Mouse (Mus musculus): ENCODE results near the gene Psg18. TPM values are rescaled to one million over a fixed set of nuclear protein-coding genes. Genes with fewer than 3 reads are reported as not detected.
"Not testable (repeated sequence)": the region's sequence is repeated elsewhere in the genome, so short reads cannot be mapped to it uniquely, and the experiment has no call there.

Psg18 gene
- polyA plus RNA-seq (2016; fragmentation: Nextera tagmentation; extraction: Ambion mirVana) = not detected in 2 replicates

DNA sequence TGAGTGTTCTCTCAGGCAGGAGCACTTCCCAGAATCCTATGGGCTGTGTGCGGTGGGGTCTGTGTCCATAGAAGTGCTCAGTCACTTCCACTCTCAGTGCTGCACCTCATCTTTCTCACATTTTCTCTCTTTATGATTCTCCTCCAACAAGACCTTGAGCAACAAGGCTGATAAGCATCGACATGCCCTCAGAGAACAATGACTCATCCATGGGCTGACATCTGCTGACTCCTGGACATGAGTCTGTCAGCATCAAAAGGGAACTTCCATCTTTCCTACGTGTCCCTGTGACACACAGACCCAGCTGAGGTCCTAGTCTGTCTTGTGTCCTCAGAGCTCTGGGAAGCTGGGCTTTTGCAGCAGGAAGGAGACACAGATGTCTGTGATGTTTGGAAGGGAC lies at the start of gene Psg18:
TSS of gene Psg18 (minus strand) at position 101 of the 400 bp plus-strand sequence.
- not testable (repeated sequence) for H3K36me3 ChIP-seq (replicated peaks); H3K27me3 ChIP-seq (ENCODE audit: poor library complexity, severe bottlenecking); H3K4me1 ChIP-seq; H3K27ac ChIP-seq; DNase-seq (ENCODE audit: extremely low spot score, low spot score); H3K4me3 ChIP-seq
- peaks cover 72% of the 10 kb centered on the region for H3K9me3 ChIP-seq
- 76% methylated on average over 3 of the region's 3 CpGs for WGBS

GRCm38 (mm10) chr7:18403407-18403806 lies 48.6 kb upstream of the Psg18 start:
- H3K27ac ChIP-seq = peak overlapping the region; percentile 70
- H3K4me3 ChIP-seq = peak overlapping the region; percentile 47
- 38% methylated on average over 11 of the region's 11 CpGs for WGBS
- H3K9me3 ChIP-seq = peaks cover 26% of the 10 kb centered on the region
- H3K27me3 ChIP-seq (ENCODE audit: poor library complexity, severe bottlenecking) = no peaks in the 10 kb centered on the region
- no peaks in the 10 kb centered on the region for H3K4me1 ChIP-seq
- no peaks in the 10 kb centered on the region for H3K36me3 ChIP-seq (replicated peaks)
- DNase-seq (ENCODE audit: extremely low spot score, low spot score) = no peak

DNA sequence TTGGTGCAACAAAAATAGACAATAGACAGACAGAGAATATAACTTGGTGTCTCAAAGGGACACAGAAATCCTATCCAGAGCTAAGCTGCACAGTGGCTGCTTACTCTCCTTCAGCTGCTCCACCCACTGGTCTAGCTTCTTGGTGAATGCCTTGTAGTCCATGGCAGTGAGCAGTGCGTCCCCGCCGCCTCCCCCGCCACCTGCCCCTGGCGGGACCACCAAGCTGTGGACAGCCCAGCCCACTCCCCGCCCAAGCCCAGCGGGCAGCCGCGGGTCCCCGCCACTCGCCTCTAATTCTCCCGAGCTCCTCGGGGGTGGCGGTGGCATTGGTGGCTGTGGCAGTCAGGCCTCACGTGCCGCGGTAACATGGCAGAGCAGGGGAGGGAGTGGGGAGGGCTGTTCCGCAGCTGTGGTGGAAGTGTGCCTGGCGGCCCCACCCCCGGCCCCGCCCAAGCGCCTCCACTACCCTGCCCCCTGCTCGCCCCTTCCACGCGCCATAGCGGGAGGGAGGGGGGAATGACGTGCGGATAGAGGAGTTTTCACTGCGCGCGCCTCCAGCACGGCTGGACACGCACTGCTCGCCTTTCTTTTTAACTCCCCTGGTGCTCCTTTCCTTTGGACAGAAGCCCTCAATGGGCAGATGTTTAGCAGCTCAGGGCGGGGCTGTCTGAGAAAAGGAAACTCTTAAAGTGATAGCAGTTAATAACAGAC lies 47.9 kb upstream of the Psg18 start:
- peak; percentile 18 for DNase-seq (ENCODE audit: extremely low spot score, low spot score)
- H3K4me1 ChIP-seq = no peaks in the 10 kb centered on the region
- peaks cover 21% of the 10 kb centered on the region for H3K9me3 ChIP-seq
- H3K4me3 ChIP-seq = peak overlapping the region; percentile 47
- no peaks in the 10 kb centered on the region for H3K27me3 ChIP-seq (ENCODE audit: poor library complexity, severe bottlenecking)
- H3K27ac ChIP-seq = peak overlapping the region; percentile 70
- 31% methylated on average over 30 of the region's 35 CpGs for WGBS
- no peaks in the 10 kb centered on the region for H3K36me3 ChIP-seq (replicated peaks)

GRCm38 (mm10) chr7:18391483-18391882 lies 36.7 kb upstream of the Psg18 start:
- H3K9me3 ChIP-seq = peaks cover 25% of the 10 kb centered on the region
- H3K4me1 ChIP-seq; H3K27ac ChIP-seq; H3K4me3 ChIP-seq; H3K27me3 ChIP-seq (ENCODE audit: poor library complexity, severe bottlenecking); DNase-seq (ENCODE audit: extremely low spot score, low spot score); H3K36me3 ChIP-seq (replicated peaks): not testable (repeated sequence)
- 85% methylated on average over 4 of the region's 4 CpGs for WGBS

DNA sequence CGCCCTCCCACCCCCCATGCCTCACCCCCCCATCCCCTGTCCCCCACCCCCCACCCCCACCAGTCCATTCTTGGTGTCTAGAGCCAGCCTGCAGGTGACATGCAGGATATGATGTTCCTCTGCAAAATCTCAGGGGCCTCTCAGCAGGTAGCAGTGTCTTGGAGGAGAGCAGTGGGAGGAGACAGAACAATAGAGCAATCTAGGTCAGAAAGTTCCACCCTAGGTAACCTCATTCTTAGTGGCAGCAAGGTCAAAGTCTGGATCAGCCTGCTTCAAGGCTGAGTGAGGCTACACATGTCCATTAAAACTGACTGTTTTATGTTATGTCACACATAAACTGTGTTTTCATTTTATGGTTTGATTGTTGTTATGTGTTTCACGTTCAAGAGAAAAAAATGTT lies 23.5 kb upstream of the Psg18 start:
- H3K9me3 ChIP-seq = peaks cover 52% of the 10 kb centered on the region
- no peak overlapping the region for H3K27ac ChIP-seq
- H3K4me1 ChIP-seq = no peaks in the 10 kb centered on the region
- WGBS = 66% methylated on average over 2 of the region's 2 CpGs
- no peaks in the 10 kb centered on the region for H3K36me3 ChIP-seq (replicated peaks)
- H3K4me3 ChIP-seq = no peak overlapping the region
- DNase-seq (ENCODE audit: extremely low spot score, low spot score) = no peak
- no peaks in the 10 kb centered on the region for H3K27me3 ChIP-seq (ENCODE audit: poor library complexity, severe bottlenecking)

GRCm38 (mm10) chr7:18335411-18335810 lies 19.4 kb downstream of the Psg18 start:
- H3K36me3 ChIP-seq (replicated peaks); H3K4me1 ChIP-seq; H3K4me3 ChIP-seq; DNase-seq (ENCODE audit: extremely low spot score, low spot score); H3K27me3 ChIP-seq (ENCODE audit: poor library complexity, severe bottlenecking); H3K27ac ChIP-seq: not testable (repeated sequence)
- H3K9me3 ChIP-seq = peaks cover 53% of the 10 kb centered on the region
- 77% methylated on average over 6 of the region's 6 CpGs for WGBS

Other genes starting within 250 kb of the Psg18 start
- gene Igfl3, start 178.5 kb downstream of the Psg18 start, polyA plus RNA-seq (2016; fragmentation: Nextera tagmentation; extraction: Ambion mirVana) = not detected in 2 replicates
- gene Mill1, start 109.7 kb downstream of the Psg18 start, polyA plus RNA-seq (2016; fragmentation: Nextera tagmentation; extraction: Ambion mirVana) = not detected in 2 replicates
- gene Psg28, start 77.0 kb upstream of the Psg18 start, polyA plus RNA-seq (2016; fragmentation: Nextera tagmentation; extraction: Ambion mirVana) = not detected in 2 replicates
- gene Psg26, start 129.2 kb upstream of the Psg18 start, polyA plus RNA-seq (2016; fragmentation: Nextera tagmentation; extraction: Ambion mirVana) = not detected in 2 replicates
- gene Psg25, start 177.3 kb upstream of the Psg18 start, polyA plus RNA-seq (2016; fragmentation: Nextera tagmentation; extraction: Ambion mirVana) = not detected in 2 replicates
- gene Psg27, start 212.3 kb upstream of the Psg18 start, polyA plus RNA-seq (2016; fragmentation: Nextera tagmentation; extraction: Ambion mirVana) = not detected in 2 replicates

All from forebrain, embryonic 10.5 days (tissue).